20 mouse cellular contexts compared by ENCODE assay signal in genomic region chr15:59887381-59888130, GRCm38 (mm10).
DNase-seq lines count a peak whose midpoint lies in the region; ATAC-seq and TF ChIP-seq lines count a peak whose summit lies in the region.
"Had no signal": no experiment of that assay in that cellular context is flagged by ENCODE, and none has a peak within 500 bp of the region (broad histone marks: within the 10 kb centered on the region; RNA-seq: fewer than 3 reads in every experiment).

No protein-coding gene starts in this region.

- peaks cover 8% of the 10 kb centered on the region for H3K4me1 ChIP-seq in bone marrow macrophage, adult 2 months (ENCODE audit: control insufficient read depth, insufficient read depth, low read length)
- H3K4me1 ChIP-seq: forebrain, embryonic 15.5 days; heart, embryonic 15.5 days; limb, embryonic 15.5 days; lung, embryonic 15.5 days; midbrain, embryonic 13.5 days had no signal

- DNase-seq in layer of hippocampus, adult 2 months (ENCODE audit: low spot score in 2 of 2) = peak in 1 of 2 experiments; percentile 21
- no peak for DNase-seq in layer of hippocampus, adult 11-12 months (ENCODE audit: low spot score)
- DNase-seq in lung, postnatal 4 days = no peak
- no peak for DNase-seq in spleen, postnatal 4 days (ENCODE audit: low spot score in 2 of 2)
- DNase-seq: adrenal gland, postnatal 36 days; cerebellum, adult 11 months; gastrocnemius, postnatal 14 days; kidney, adult 11 months; kidney, postnatal 14 days; right cerebral cortex, postnatal 25 days had no signal

- peak overlapping the region; percentile 68 for H3K27ac ChIP-seq in layer of hippocampus, adult 2 months
- peak overlapping the region; percentile 94 for H3K27ac ChIP-seq in bone marrow macrophage, adult 2 months (ENCODE audit: insufficient read depth, low read depth, low read length)
- H3K27ac ChIP-seq: forebrain, embryonic 15.5 days; heart, embryonic 15.5 days; hindbrain, embryonic 14.5 days; limb, embryonic 15.5 days; lung, embryonic 15.5 days; midbrain, embryonic 13.5 days had no signal

- no peak for TF ChIP-seq CTCF in layer of hippocampus, adult 2 months (conservative IDR thresholded peaks at IDR 0.05)
- no peak for TF ChIP-seq CTCF in bone marrow macrophage, adult 2 months (IDR thresholded peaks at IDR 0.05; ENCODE audit: low read depth, low read length)

- H3K4me3 ChIP-seq in layer of hippocampus, adult 2 months = no peak overlapping the region; the same call in 1 of the 2 replicates
- peak overlapping the region; percentile 24; the same call in 1 of the 2 replicates for H3K4me3 ChIP-seq in bone marrow macrophage, adult 2 months (ENCODE audit: insufficient read depth, low read length)
- H3K4me3 ChIP-seq: forebrain, embryonic 15.5 days; heart, embryonic 15.5 days; limb, embryonic 15.5 days; lung, embryonic 15.5 days; midbrain, embryonic 13.5 days had no signal

- TF ChIP-seq POLR2A in bone marrow macrophage, adult 2 months (IDR thresholded peaks at IDR 0.05; ENCODE audit: borderline replicate concordance, low read depth, low read length) = no peak

- ATAC-seq in granulocyte monocyte progenitor cell, adult 5-6 weeks (replicated peaks; ENCODE audit: poor library complexity, severe bottlenecking) = peak; percentile 94
- peak; percentile 36; the same call in 1 of the 2 replicates for ATAC-seq in neutrophil, adult 5-6 weeks (ENCODE audit: extremely low read depth, insufficient number of reproducible peaks, low FRiP score, poor library complexity, severe bottlenecking)
- ATAC-seq: activated CD4-positive, CD25-positive, alpha-beta regulatory T cell, adult 4 months; forebrain, embryonic 15.5 days; midbrain, embryonic 13.5 days had no signal
